Mouse (Mus musculus) natural killer cell, adult 2 months (primary cell): ENCODE data around the gene Slc25a30.

Source experiments
- DNase-seq, 2 experiments: peaks; one replicate each; pipeline ENCODE4 v3.0.0; 2022; ENCODE audit warnings: low spot score in 2 of 2

Gene Slc25a30

DNA sequence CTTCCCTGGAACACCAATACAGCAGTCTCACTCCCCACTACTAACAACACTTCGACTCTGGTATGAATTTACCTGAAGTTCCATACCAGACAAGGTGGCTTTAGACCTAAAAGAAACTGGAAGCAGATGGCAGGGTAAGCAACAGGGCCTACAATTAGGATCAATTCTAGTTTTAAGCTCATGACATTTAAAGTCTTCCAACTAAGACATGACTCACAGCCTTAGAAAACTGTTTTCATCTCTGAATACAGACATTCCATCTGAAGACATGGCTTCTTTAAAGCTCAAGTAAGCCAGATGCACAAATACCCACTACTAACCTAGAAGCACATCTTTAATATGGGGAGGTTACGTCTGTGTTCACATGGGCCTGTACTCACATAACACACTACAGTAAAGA lies 38.9 kb downstream of the Slc25a30 start:
- DNase-seq, result no peak

DNA sequence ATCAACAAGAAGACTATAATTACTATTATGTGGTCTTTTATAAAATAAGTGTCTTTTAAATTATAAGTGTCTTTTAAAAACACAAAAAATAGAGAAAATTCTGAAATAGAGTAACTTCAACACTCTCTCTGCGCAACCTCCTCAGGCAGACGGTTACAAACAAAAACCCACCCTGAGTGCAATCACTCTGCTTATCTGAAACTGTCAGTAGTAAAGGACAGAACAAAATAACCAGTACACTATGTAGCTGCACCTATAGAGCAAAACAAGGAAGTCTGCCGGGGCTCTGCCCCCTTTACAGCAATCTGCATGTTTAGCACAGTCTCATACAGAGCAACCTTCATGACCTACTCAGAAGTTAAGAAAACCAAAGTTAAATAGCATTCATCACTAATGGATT lies 44.9 kb downstream of the Slc25a30 start:
- no peak for DNase-seq

DNA sequence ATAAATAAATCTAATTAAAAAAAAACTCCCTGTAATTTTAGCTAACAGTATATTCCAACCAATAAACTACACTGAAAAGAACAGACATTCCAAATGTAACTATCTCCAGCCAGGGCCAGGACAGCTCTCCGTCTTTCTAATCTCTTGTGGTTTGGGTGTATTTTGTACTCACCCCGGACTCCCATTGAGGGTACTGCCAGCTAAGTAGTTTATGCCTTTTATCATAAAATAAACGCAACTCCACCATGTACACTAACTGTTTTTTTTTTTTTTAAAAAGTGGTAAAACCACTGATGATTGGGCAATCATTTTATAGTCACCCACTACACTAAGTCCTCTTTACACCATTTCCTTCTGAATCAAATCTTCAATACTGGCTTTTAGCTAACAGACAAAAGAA lies 51.2 kb downstream of the Slc25a30 start:
- DNase-seq, result no peak

DNA sequence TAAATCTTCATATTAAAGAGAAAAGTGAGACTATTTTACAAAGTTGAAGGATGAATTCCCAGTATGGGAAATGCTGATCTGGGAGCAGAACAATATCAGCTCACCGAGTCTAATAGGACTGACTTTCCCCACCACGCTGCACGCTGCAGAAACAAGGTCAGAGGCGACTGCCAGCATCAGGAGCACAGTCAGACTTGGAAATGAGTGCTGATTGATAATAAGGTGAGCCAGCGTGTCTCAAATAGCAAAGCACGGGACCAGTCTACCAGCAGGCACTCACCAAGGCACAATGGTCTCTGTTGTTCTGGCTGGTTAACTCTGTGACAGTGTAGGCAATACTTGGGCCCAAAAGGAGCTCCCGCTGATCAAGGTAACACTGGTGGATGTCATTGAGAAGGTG lies 54.2 kb downstream of the Slc25a30 start:
- DNase-seq, result no peak

DNA sequence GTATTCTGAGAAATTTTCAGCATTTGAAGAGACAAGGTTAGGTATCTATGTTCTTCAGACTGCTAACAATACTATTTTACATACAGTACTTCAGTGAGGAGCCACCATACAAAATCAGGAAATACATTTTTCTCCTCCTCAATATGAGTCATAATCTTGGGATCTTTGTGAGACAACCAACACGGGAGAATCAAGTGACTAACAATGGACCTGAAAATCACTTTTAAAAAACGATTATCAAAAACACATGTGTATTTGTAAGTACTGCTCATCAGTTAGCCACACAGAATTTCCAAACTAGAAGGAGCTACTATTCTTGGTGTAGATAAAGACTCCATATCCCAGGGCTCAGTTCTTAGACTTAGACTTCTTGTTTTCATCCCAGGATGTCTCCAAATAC lies 55.5 kb downstream of the Slc25a30 start:
- DNase-seq, result no peak

DNA sequence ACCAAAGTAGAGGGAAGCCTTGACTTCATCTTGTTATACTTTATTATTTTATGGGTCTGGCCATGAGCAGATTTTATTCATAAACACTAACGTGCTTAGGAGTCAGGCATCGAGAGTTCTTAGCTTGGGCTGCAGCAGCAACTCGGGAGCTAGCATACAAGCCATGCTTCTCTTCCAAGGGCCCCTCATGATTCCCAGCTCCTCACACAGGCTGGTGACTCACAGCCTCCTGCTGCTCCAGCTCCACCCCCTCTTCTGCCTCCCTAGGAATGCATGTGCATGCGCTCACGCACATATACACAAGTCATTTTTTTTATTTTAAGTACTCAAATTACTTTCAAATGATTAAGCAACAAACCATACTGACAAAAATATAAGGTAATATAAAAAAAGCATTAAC lies 58.7 kb downstream of the Slc25a30 start:
- DNase-seq, result no peak

DNA sequence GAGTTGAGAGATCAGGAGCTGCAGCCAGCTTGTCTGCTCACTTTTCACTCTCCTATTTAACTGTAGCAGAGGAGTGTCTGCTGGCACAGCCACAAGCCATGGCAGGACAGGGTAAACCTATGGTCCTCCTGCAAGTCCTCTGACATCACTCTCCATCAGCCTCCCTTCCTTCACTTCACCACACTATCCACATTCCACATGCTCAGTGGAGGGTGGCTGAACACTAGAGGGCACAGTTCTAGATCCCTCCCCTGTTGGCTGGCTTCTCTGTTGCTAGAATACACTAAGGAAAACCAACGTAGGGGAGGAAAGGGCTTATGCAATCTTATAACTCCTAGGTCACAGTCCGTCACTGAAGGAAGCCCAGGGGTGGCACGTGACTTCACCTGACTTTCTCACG lies 59.8 kb downstream of the Slc25a30 start:
- DNase-seq, result no peak

DNA sequence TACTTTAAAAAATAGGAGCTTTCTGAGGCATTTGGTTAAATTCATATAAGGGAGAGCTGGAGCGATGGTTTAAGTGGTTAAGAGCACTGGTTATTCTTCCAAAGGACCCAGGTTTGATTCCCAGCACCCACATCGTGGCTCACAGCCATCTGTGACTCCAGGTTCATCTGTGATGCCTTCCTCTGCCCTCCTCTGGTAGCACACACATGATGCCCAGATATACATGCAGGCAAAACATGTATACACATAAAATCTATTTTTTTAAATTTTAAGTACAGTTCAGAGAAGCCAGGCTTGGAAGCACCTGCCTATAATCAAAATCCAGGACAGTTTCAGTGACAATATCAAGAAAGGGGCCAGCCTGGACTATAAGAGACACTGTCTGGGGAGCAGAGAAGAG lies 64.0 kb downstream of the Slc25a30 start:
- DNase-seq, result no peak

DNA sequence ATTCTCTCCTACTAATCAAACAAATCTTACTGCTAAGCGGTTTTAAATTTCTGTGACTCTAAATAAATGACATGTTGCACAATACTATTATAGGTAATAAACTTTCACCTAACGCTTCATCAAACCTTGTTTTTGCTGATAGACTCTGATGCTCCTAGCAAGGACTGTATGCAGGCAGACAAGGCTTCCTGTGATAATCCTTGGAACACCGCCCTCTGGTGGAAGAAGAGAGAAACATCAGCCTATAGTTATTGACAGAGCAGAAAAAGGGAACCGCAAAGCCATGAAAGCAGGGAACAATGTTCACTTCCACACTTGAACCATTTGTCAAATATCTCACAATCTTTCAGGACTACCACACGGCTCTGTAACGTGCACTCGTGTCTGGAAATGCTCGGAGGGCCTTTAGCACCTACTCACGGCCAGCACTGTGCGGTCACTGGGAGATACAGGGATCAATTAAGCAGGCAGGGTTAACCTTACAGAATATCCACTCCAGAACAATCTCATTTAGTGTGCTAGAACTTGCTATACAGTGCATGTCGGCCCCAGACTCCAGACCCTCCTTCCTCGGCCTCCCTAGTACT lies 64.8 kb downstream of the Slc25a30 start:
- peak; percentile 32 to 52 for DNase-seq

DNA sequence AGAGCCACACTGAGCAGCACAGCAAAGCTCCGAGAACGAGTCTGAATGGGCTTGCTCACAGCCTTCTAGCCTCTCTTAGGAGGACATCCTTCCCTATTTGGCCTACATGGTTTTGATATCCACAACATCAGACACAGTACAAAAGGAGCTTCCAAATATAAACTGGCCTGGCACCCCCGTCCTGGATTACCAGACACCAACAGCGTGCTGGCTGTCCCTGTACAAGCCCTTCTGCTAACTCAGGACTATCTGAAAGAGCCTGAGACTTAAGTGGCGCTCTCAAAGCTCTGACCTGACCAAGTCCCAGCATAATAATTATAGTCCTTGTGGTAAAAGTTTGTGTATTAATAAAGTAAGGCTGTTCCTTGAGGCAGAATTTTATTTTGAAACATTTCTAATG lies 66.7 kb downstream of the Slc25a30 start:
- no peak for DNase-seq

DNA sequence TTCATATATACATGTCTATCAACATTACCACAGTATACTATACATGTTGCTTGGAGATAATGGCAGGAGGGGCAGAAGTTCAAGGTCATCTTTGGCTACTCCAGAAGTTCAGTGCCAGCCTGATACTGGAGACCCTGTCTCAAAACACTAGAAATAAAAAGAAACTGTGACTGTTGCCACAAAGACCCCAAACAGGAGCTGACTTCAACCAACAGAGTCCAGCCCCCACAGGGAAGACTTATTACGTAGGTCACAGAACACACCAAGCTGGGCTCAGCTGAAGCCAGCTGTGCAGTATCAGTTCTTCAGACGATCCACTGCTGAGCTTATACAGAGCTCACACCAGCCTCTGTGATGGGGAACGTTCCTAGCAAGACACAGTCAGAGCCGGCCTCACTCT lies 70.4 kb downstream of the Slc25a30 start:
- DNase-seq, result no peak

DNA sequence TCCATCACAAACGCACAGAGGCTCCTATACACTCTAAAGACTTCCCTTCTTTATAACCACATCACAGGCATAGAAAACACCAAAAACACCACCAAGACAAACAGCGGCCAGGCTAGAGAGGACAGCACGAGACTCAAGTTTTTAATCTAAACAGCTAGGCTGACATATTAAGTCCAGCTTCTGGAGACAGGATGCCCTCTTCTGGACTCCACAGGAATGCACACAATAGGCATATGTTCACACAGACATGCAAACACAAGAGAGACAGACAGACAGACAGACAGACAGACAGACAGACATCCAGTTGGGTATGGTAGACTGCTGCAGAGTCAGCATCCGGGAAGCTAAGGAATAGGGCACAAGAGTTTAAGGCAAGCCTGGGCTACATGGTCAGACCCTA lies 73.2 kb downstream of the Slc25a30 start:
- DNase-seq, result no peak

DNA sequence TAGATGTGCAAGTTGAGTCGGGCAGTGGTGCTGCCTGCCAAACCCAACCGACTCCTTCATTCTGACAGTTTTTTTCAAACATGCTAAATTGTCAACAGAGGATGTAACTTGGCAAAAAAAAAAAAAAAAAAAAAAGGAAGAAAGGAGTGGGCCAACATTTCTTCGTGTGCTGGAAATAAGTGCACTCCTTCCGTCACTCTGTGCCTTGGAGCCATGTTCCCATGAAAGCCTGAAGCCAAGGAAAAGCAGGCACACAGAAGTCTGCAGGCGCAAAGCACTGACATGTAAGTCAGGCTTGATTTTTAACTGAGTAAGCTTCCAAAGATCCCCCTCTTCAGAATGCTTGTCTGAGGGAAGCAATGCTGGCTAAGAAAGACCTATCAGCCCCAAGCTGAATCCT lies 74.2 kb downstream of the Slc25a30 start:
- no peak for DNase-seq

DNA sequence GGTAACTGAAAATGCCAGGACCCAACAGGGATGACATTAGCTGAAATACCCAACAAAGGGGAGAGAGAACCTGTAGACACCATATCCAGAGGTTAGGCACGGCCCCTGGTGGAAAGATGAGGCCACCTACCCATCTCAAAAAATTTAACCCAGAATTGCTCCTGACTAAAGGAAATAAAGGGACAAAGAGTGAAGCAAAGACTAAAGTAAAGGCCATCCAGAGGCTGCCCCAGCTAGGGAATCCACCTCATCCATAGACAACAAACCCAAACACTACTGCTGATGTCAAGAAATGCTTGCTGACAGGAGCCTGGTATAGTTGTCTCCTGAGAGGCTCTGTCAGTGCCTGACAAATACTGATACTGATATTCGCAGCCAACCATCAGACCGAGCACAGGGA lies 75.1 kb downstream of the Slc25a30 start:
- no peak for DNase-seq
